Mouse (Mus musculus): Measurements from ENCODE around the gene 1700092M07Rik.

1700092M07Rik gene

DNA sequence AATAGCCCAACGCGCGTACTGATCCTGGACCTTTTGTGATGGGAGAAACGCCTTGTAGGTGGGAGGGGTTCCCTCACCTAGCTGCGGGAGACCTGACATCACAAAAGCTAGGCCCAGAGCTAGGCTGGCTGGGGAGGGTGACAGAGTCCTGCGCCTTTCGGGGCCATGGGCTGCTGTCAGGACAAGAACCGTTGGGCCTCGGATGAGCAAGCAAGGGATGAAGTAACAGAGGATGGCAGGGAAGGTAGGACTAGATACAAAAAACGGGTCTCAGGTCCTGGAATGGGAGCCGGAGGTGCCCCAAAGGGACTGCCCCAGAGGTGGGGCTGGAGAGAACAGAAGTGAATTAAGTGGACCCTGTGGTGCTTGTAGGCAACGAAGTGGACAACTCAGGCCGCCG, at the start of gene 1700092M07Rik:
1700092M07Rik (plus strand) TSS at position 116 of the 400 bp plus-strand sequence.
- no peak for DNase-seq (ENCODE audit: extremely low read depth, low read depth)

DNA sequence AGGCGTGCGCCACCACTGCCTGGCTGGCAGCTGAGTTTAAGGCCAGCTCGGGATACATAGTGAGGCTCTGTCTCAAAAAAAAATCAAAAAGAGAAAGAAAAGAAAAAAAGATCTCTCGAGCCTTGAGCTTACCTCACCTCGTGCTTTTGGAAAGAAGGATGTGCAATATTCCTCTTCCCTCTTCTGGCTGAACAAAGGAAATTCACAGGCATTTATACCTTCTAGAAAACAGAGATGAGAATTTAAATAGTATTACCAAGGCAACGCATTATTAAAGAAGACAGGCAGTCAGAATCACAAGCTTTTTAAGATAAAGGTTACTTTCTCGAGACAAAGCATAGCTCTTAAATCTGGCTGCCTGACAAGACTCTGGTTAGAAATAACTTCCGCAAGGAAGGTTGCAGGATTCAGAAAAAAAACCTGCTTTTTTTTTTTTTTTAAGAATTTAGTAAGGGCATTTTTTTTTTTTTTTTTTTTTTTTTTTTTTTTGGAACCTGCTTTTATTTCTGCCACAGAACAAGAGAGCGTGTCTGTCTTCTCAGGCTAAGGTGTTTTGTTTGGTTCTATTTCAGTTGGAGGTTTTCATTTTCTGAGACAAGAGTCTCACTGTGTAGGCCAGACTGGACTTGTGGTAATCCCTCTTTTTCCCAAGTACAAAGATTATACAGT, 48.5 kb upstream of the 1700092M07Rik start:
- no peak for DNase-seq (ENCODE audit: extremely low read depth, low read depth)

DNA sequence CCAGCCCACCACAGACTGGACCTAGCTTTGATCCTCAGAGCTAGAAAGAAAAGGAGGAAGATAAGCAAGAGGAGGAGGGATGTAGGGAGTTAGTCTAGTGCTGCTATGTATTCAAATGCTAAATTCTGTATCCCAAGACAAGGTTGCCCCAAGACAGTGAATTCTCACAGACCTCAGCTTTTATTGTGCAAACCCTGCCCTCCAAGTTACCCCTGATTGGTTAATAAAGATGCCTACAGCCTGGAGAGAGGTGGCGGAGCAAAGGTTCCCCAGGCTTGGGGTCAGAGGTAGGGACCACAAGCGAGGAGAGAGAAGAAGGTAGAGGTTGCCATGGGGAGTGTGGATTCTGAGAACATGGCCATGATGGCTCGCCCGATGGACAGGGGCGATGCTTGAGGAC, 47.8 kb upstream of the 1700092M07Rik start:
- DNase-seq (ENCODE audit: extremely low read depth, low read depth): no peak

DNA sequence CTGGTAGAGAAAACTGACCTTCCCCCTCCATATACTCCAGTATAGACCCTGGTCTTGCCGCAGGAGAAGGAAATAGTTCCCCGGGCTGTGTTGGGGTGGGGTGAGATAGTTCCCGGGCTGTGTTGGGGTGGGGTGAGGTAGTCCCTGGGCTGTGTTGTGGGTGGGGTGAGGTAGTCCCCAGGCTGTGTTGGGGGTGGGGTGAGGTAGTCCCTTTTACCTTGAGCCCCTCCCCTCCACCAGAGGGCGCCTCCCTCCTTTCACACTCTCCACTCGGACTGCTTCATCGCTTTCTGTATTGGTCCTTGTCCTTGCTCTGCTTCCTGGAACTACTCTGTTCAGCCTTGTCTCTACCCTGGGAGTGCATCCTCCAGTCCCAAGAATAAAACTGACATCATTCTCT, 45.2 kb upstream of the 1700092M07Rik start:
- DNase-seq (ENCODE audit: extremely low read depth, low read depth): no peak

DNA sequence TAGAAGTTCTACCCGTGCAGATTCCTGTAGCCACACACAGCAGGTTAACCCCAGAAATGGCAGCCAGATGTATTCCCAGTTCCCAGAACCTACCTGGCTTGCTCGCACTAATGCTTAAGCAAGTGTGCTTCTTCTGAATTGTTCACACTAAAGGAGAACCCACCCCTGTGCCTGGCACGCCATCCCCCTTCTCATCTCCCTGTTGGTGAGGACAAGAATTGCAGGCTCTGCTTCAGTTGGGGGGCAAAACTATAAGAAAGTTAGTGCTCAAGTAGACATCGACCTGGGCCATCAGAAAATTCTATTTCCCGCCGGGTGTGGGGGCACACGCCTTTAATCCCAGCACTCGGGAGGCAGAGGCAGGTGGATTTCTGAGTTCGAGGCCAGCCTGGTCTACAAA, 40.9 kb upstream of the 1700092M07Rik start:
- no peak for DNase-seq (ENCODE audit: extremely low read depth, low read depth)

DNA sequence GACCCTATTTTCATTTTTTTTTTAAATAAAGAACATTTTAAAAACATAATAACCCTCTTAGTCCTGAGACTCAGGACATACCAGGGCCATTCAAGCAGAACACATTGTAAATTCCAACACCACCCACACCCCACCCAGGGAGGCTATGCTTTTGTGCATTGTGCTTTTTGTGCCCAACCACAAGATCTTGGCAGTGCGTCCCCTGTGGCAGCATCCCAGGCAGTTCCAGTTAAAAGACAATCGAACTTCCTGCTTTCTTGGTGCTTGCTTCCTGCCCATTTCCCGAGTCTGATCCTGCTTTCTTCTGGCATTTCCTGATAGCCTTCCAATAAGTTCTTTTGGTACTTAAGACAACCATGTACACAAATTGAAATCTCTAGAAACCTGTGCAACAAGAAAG, 38.1 kb upstream of the 1700092M07Rik start:
- no peak for DNase-seq (ENCODE audit: extremely low read depth, low read depth)

DNA sequence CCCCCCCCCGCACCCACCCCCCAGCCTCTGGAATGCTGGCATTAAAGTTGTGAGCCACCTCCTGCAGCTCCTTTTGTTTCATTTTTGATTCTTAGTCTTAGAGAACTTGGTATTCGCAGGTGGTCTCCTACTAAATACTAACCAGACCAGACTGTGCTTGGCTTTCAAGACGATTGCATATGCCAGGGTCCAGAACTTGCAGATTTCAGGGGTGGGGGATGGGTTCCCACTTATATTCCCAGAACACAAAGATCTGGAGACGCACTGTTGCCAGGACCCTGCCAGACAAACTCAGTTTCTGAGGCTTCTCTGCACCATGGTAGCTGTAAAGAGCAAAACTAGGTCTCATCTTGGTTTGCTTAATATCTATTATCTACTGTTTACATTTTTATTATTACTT, 36.9 kb upstream of the 1700092M07Rik start:
- DNase-seq (ENCODE audit: extremely low read depth, low read depth): no peak

DNA sequence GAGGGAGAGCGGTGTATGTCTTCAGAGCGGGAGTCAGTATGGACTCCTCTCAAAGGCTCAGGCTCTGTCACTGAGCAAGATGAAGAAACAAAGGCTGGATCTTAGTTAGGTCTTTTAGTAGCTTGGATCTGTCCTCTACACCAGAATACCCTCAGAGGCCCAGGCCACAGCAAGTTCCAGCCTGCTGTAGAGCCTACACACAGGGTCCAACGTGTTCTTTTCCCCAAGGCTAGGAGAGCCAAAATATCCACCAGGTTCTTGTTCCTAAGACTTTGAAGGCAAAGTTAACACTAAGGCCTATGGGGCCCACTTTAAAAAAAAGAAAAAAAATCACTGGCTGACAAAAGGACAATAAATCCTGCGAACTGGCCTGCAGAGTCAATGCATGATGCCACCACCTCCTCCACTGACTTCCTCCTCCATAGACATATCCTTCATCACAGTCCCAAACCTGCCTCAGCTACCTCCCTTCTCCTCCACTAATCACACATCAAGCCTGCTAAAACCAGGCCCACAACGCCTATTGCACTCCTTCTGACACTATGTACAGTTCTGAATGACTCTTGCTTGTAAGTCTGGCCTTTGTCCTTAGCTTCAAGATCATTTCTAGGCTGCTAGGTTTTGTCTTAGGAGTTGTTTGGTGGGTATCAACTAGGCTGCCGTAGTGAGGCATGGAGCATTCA, 35.4 kb upstream of the 1700092M07Rik start:
- DNase-seq (ENCODE audit: extremely low read depth, low read depth): no peak

DNA sequence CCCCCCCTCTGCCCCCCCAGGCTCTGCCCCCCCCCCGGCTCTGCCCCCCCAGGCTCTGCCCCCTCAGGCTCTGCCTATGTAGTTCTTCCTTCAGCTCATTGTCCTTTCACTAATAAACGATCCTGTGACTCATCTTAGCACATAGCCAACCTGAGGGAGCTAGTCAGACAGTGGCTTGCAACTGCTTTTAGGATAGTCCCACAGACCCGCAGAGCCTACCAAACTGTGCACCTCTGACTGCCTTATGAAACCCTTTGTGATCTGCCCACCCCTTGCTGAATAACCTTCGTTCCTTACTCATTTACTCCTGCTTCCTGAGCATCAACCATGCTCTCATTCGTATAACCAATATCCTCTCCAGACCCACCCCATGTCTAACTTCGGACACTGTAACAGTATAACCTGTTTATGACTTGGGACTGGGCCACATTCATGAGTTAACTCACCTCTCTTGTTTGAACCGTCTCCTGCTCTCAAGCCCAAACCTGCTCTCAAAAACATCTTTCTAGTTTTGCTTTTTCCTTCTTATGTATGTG, 34.3 kb upstream of the 1700092M07Rik start:
- no peak for DNase-seq (ENCODE audit: extremely low read depth, low read depth)

DNA sequence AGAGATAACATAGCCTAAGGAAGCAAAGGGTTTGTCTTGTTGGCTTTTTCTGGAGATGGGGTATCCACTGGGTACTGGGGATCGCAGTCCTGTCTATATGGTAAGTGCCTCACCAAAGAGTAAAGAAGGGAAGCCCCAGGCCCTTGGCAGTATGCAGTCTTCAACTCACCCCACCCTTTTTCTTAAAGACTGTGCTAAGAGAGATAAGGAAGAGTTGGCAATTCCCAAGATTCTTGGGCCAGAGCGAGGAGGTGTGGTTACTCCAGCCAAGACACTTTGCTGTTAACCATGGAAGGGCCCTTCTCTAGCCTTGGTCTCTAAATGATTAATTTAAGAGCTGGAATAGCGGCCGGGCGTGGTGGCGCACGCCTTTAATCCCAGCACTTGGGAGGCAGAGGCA, 33.6 kb upstream of the 1700092M07Rik start:
- no peak for DNase-seq (ENCODE audit: extremely low read depth, low read depth)

DNA sequence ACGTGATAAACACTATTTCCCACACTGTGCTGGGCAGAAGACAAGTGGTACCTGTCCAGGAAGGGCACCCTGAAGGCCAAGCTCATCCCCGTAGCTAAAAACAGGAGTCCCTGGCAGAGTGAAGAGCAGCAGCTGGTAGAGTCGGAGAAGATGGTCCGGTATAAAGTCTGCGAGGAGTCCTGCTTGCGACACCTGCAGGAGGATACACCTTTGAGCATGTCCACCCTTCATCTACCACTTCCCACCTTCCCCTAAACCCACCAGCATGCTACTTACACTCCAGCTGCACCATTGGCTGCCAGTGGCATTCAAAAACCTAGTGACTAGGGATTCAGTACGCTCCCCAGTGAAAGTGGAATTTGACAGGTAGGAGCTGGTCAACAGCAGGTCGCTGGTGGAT, 31.6 kb upstream of the 1700092M07Rik start:
- DNase-seq (ENCODE audit: extremely low read depth, low read depth): no peak

DNA sequence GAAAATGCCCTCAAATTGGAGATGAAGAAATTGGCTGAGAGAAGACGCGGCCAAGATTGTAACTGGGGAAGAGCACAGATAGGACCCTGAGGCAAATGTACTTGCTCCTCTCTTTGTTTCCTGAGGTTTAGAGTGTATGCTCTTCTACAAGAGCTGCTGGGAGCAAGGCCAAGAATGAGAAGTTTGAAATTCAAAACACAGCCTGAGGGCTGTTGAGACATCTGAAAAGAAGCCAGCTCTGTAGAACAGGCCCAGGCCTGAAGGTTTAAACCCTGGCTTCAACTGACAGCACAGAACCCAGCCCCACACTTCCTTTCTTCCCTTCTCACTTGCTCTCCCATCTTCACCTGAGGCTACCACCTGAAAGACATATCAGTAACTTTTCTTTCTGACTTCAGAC, 30.5 kb upstream of the 1700092M07Rik start:
- DNase-seq (ENCODE audit: extremely low read depth, low read depth): no peak

DNA sequence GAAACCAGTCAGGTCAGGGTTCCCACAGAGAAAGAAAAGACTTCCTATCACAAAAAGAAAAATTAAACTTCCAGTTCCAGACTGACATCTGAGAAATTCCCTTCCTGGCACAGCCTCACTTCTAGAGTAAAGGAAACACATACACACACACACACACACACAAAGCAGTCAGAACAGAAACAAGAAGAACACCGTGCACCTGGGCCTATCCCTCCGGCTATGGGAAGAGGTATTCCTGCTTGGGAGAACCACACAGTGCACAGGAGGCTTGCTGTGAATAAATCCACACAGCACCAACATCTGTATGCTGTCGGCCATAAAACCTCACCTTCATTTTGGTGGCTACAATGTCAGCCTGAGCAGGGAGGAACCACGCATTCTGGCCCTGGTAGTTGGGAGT, 29.0 kb upstream of the 1700092M07Rik start:
- no peak for DNase-seq (ENCODE audit: extremely low read depth, low read depth)

DNA sequence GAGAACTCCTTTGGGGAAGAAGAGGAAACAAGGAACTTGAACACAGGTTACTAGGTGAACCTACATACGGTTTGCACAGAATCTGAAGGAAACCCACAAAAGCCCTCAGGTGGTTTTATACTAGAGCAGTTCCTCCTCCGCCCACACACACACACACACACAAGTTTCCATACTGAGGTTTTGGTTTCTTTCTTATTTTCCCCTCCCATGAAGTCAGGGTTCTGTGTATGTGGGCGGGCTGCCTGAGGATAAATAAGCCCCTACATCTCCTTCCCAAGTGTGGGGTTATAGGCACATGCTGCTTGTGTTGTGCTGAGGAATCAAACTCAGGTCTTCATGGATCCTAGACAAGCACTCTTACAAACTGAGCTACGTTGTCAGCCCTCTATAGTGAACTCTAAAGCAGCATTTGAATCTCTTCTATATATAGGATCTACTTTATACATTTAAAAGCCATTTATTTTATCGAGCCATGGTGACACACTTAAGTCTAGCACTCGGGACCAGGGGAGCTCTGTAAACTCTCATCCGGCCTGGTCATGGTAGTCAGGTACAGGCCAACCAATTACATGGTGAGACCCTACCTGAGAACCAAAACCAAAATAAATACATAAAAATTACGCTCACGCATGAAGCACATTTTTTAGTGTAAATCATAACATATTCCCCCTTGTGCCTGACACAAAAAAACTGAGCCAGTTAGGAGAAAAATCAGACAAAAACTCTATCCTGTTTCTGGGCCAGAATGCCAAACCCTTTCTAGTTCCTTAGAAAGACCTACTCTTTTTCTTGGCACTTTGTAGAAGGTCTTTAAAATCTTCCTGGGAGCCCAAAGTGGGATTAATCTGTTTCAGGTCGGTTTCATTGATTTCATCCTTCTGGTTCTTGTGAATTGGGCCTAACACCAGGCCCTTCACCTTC, 28.3 kb upstream of the 1700092M07Rik start:
- DNase-seq (ENCODE audit: extremely low read depth, low read depth): no peak

DNA sequence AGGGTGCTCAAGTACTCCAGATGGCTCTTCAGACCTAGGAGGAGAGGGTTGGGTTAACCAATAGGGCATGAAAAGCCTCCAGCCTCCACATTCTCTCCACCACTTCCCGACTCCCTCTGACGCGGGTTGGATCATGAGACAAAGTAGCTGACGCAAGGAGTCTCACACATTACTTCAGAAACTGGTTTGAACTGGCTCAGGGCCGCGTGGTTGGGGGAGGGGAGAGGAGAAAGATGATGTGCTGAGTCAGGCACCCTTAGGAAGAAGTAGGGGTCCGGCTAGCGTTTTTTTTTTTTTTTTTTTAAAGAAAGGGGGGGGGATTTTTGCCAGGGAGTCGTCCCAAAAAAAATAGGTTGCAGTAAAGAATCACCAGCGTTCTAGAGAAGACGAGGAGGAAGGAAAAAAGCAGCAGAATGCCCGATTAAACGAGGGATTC, 27.6 kb upstream of the 1700092M07Rik start:
- peak; percentile 83 for DNase-seq (ENCODE audit: extremely low read depth, low read depth)

DNA sequence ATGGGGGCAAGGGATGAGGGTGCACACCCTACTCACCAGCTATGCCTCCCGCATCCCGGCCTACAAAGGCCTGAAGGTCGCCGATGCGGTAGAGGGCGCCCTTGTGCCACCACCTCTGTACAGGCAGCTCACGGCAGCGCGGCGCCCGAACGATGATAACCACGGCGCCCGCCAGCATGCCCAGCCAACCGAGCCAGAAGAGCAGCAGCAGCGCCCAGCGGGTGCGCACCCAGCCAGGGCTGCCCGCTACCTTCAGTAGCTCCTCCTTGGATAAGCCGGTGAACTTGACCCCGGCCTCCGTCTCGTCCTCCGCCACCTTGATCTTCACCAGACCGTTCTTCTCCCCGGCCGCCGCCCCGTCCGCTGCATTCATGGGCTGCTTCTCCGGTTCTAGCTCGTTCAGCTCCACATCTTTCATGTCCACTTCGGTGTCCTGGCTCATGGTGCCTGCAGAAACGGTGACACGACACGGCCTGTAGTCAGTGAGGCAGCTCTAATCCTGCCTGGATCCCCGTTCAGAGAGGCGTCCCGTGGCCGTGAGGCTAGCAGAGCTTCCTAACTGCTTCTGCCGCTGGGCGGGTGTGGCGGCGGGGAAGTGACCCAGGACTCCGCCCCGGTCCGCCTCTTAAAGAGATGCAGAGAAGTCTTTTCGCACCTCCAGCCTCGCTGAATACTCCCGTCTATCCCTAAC, 27.1 kb upstream of the 1700092M07Rik start:
- DNase-seq (ENCODE audit: extremely low read depth, low read depth): no peak

DNA sequence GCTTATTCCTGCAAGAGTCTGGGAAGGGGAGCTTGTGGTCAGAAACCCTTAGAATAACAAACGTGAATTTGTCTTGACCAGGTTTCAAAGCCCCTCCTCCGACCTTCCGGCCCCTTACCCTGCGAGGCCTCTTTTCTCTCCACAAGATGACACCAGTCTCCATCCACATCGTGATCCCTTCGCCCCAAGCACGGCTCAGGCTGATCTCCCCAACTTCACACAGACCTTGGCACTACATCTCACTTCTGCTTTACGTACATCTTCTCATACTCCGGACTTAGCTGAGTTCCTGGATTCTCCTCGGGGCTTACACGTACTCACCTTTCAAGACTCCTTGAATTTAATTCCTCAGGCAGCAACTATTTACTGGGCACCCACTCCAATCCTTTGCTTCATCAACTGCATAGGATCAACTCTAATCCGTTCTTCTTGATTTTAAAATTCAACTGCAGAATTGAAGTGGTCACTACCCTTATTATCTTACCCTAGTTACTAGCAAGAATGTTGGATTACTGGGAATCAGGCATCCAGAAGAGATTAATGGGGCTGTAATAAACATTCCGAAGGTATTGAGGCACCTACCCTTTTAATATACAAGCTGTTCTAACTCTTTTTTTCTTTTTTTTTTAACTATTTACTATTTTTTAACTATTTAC, 26.4 kb upstream of the 1700092M07Rik start:
- peak; percentile 75 for DNase-seq (ENCODE audit: extremely low read depth, low read depth)

DNA sequence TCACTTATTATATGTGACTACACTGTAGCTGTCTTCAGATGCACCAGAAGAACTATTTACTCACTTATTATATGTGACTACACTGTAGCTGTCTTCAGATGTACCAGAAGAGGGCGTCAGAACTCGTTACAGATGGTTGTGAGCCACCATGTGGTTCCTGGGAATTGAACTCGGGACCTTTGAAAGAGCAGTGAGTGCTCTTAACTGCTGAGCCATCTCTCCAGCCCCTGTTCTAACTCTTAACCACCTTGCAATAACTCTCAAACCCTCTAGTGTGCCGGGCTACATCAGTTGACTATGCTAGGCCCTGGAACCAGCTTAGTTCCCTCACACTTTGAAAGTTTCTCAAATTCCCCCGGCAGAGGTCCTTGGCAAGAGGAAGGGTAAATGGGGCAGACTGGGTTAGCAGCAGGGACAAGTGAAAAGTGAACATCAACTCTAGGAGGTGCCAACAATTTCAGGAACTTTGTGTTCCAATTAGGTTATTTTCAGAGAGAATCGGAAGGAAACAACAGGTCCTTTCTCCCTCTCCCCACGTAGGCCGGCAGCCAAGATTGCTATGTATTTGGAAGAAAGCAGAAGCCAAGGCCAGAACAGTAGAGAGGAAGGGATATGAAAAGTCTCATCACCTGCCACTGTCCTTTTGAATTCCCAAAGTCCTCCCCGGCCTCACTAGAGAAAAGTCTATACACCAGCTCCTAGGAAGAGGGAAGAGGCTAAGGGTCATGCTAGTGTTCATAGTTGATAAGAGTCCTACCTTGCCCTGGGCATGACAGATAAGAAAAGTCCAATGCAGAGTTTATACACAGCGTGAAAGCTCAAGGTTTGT, 25.7 kb upstream of the 1700092M07Rik start:
- DNase-seq (ENCODE audit: extremely low read depth, low read depth): peak; percentile 74

DNA sequence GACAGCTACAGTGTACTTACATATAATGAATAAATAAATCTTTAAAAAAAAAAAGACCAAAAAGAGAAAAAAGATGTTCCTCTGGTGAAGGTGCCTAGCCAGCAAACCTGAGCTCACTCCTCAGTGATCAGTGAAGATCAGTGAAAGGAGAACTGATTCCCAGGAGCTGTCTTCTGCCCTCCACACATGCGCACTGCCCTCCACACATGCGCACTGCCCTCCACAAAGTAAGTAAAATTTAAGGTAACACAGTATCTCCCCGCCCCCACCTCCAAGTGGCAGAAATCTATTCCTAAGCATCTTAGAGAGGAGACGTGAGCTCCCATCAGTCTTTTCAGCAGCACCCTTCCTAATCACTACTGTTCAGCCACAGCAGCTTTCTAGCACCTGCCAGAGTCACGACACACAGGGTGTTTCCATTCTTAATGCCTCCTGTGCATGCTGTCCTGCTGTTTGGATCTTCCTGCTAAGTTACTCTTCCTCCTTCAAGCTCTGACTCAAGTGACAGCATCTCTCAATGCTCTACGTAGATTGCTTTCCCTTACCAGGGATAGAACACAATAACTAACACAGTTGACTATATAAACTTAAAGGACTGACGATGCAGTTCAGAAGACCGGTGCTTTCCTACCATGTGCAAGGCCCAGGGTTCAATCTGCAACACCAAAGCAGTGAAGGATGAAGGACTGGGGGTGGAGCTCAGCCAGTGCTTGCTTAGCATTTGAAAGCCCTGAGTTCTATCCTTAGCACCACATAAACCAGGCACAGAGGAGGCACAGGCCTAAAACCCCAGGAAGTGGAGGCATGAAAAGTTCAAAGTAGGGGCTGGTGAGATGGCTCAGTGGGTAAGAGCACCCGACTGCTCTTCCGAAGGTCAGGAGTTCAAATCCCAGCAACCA, 24.4 kb upstream of the 1700092M07Rik start:
- no peak for DNase-seq (ENCODE audit: extremely low read depth, low read depth)

Data from MEL-GATA-1-ER (cell line).